Mouse (Mus musculus): ENCODE measurements around the gene Hist2h3c2. TPM values are rescaled to one million over a fixed set of nuclear protein-coding genes. Genes with fewer than 3 reads are reported as not detected.
A peak's percentile ranks its signal among the peaks of the same experiment; 100 is the strongest.
"Not testable (repeated sequence)": the region's sequence is repeated elsewhere in the genome, so short reads cannot be mapped to it uniquely, and the experiment has no call there.

Hist2h3c2 gene
- total RNA-seq, 2 experiments from 2014 or later = 79.1 to 93.5 TPM

DNA sequence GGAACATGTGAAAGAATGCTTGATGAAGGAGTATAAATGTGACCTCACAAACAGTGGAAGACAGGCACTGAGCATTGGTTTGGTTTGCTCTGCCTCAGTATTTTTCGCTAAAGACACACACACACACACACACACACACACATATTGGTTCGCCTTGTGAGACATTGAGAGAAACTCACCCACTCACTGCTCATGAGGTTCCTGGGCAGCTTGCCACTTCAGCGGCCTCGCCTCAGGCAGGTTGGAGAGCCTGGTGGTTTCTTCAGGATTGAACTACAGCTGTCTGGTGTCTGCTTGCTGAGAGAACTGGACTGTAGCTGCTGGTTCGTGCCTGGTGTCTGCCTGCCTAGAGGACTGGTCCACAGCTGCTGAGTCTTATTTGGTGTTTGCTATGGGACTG lies 21.3 kb upstream of the Hist2h3c2 start:
- no peak for DNase-seq

DNA sequence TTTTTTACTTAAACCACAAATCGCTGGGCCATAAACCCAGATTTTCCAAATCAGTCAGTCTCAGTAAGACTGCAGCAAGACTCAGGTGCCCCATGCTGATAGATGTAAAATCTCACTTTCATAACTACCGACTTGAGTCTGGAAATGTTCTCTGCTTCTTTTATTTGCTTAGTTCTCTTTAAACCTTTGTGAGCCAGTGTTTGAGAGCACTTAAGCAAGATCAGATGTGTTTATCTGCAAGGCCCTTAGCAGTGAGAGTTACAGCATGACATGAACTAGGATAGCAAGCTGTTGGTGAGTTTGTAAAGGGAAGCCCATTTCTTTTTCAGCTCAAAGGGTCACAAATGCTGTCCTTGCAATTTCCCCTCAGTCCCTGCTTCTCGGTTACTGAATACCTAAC lies 18.3 kb upstream of the Hist2h3c2 start:
- DNase-seq = no peak

DNA sequence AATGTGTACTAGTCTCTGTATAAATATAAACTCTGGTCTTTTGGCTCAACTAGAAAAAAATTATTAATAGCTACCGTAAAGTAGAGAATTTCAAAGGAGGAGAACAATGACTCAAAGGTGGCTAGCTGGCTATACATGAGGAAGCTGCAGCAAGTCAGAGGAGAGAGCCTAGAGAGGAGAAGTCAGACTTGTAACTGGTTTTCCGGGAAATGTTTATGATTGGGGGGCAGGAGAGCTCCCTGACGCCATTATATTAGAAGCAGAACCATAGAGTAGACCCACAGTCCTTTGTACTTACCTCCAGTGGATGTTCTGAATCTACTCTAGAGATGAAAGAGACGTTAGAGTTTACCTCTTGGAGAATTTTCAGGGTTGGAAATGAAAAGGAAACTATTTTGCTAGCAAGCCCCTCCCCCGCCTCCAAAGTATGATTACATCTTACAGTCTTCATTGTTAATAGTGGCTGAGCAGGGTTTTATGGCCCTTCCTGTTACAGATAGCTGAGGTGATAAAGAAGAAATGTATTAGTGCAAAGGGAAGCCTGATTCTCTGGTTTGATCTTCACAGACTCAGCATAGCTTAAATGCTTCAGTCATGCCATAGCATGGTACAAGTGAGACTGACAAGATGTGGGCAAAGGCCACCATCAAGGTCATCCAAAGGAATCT lies 17.1 kb upstream of the Hist2h3c2 start:
- no peak for DNase-seq

DNA sequence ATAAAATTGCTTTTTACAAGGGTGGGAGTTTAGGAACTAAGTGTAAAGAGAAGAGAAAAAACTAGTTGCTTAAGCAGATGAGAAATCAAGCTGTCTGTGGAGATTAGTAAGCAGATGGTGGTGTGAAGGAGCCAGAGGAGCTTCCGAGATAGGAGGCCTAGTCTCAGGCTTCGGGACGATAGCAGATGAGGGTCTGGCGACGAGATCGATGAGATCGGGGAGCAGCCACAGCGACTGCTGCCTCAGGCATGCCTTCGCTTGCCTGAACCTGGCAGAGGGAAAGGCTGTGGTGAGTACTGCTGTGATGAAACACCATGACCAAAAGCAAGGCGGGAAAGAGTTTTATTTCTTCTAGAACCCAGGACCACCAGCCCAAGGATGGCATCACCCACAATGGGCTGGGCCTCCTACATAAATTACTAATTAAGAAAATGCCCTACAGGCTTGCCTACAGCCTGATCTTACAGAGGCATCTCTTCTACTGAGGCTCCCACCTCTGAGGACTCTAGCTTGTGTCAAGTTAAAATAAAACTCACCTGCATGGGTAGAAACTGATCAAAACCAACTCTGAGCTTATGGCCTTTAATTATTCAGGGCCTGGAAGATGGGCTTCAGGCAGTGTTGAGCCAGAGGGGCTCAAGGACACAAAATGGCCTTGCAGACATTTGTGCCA lies 15.9 kb upstream of the Hist2h3c2 start:
- no peak for DNase-seq

- no peak for DNase-seq
These were observed 12.9 kb upstream of the Hist2h3c2 start for GRCm38 (mm10) chr3:96251787-96252186.

- no peak for DNase-seq
These were observed 12.0 kb upstream of the Hist2h3c2 start for GRCm38 (mm10) chr3:96250890-96251289.

DNA sequence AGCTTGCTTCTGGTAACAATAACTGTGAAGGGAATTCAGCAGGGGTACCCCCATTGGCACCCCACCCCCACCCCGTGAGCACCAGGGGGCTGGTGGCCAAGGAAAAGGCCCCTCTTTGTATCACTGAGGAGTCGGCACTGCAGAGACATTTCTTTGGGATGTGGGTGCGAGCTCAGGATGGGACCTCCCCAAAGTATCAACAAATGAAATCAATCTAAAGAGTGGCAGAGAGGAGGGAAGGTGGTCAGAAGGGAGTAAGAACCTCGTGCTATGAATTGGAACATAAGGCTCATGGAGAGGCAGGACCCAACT lies 10.1 kb upstream of the Hist2h3c2 start:
- DNase-seq = no peak

DNA sequence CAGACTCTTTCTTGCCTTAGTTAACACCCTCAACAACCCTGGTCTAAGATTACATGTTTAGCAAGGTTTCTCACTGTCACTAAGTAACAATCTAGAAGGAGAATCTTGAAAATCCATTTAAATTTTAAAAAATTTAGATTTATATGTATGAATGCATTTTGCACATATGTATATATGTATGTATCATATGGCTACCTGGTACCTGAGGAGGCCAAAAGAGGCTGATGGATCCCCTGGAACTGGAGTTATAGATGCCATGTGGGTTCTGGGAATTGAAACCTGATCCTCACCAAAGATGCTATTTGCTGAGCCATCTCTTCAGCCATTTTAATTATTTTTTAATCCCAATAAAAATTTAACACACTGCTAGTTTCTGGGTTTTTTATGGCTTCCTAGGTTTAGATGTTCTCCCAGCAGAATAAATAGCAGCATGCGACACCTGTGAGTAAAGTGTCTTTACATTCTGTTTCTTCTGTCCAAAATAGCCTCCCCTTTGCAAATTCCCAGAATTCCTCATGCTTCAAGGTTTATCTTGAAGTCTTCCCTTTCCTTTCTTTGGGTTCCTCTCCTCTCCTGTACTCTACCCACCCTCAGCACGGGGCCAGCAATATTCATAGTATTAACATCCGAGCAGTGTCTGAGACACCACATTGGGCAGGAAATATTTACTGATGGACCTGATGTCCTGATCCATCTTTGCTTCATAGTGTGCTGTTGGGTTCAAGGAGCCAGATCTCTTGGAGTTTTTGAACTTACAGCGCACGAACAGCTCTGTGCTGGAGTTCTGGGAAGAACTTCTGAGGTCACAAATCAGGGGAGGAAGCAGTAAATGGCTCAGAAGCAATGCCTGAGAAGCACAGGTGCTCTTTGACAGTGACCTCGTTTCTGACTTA lies 9.5 kb upstream of the Hist2h3c2 start:
- no peak for DNase-seq

GRCm38 (mm10) chr3:96247356-96248140 lies 8.6 kb upstream of the Hist2h3c2 start:
- DNase-seq = no peak

- DNase-seq = not testable (repeated sequence)
These were observed 7.5 kb upstream of the Hist2h3c2 start, which contains the start of gene Hist2h3c1 for GRCm38 (mm10) chr3:96246427-96246856. Gene Hist2h3c1 (plus strand): TSS chr3:96246685.

GRCm38 (mm10) chr3:96246018-96246417 lies 7.1 kb upstream of the Hist2h3c2 start:
- not testable (repeated sequence) for DNase-seq

DNA sequence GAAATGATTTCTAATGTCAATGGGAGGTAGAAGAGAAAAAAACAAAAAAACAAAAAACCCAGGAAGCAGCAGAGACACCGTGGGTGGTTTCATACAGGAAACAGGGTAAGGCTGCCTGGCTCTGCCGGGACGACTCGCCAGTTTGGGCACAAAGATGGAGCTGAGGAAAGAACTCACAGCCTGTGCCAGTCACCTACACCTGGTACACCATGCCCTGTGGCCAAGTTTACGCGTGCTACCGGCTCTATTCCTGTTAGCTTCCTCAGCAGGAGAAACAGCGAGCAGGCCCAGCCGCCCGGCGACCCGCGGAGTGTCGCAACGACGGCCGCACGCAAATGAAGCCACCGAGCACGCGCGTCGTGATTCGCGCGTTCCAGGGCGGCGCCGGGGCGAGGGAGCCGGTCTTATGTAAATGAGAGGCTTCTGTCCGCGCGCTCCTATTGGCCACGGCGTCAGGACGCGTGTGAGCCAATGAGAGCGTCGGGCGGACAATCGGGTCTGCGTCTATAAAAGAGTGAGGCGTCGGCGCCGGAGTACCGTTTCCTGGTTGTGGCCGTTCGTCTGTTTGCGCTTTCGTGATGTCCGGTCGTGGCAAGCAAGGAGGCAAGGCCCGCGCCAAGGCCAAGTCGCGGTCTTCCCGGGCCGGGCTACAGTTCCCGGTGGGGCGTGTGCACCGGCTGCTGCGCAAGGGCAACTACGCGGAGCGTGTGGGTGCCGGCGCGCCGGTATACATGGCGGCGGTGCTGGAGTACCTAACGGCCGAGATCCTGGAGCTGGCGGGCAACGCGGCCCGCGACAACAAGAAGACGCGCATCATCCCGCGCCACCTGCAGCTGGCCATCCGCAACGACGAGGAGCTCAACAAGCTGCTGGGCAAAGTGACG lies 6.3 kb upstream of the Hist2h3c2 start, which contains the start of gene Hist2h2aa1:
Gene Hist2h2aa1 (plus strand): TSS at position 495 of the 884 bp plus-strand sequence.
- peak; percentile 80 for DNase-seq

DNA sequence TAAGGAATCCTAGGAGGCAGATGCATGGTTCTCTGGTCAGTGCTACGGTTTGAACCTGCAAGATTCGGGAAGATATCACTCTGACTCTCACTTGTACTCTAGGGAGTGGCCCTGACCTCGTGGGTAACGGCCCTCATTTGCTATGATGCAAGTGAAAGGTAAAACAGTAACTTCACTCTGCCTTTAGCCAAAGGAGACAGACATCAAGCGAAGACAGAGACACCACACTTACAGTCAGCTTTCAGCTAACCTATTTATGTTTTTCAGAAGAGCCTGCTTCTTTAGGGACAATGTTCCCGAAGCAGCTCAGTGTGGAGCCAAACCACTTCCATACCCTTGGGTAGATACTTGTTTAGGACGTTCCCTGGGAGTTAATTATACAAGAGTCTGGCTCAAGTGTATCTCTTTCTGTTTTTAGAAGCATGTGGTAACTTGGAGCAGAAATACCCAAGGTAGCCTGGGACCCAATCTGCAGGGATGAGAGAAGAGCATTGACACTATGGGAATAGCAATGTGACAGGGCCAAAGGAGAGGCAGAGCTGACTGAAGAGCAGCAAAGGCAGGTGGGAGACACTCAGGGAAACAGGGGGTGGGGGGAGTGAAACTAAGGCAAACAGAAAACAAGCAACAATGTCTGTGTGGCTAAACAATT lies 5.1 kb upstream of the Hist2h3c2 start:
- DNase-seq = no peak

- DNase-seq = no peak
These were observed 1.9 kb upstream of the Hist2h3c2 start for GRCm38 (mm10) chr3:96240799-96241197.

GRCm38 (mm10) chr3:96239949-96240798 lies 1.2 kb upstream of the Hist2h3c2 start, which contains the start of gene Hist2h2aa2:
Gene Hist2h2aa2 (minus strand): TSS chr3:96240276.
- DNase-seq = peak; percentile 88

DNA sequence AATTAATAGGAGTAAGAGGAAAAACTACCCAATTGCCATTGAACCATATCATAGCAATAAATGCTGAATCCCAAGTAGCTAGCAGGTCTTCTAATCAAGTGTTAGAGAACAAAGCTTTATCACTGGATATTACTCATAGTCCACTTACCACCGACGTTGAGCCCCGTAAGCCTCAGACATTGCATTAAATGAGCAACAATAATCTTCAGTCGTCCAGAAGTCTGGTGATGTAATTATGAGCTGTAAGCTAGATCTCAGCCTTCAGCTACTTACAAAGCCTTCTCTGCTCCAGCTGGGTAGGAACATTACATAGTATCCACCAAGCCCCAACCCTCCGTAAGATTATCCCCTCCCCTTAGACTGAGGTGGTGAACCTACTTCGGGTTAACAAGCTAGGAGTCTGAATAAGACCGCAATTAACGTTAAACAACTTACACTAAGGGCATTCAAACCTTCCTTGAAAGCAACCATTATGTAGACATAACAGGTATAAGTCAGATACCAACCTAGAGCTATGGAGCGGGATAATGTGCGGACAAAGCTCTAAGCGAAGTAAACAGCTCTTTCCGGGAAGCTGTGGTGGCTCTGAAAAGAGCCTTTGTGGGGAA lies 919 bp downstream of the Hist2h3c2 start:
- DNase-seq = no peak

GRCm38 (mm10) chr3:96237335-96237903 lies 1.5 kb downstream of the Hist2h3c2 start:
- no peak for DNase-seq

DNA sequence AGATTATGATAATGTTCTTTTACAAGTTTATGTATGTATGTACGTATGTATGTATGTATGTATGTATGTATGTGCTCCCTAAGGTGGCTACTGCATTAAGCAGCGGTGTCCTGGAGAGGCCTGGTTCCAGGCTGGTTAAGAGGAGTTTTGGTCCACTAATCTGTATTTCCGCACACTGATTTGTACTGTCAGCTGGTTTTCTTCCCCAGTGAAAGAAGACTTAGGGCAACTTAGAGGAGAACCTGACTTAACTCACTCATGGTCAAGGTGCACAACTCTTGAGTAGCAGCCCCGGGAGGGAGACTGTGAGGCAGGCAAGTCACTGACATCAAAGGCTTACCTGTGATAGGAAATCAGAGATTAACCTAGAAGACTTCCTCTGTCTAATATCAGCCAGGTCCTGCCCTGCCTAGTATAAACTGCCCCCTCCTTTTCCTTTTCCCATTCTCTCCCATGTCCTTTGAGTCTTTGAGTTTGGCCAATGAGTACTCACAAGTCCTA lies 2.0 kb downstream of the Hist2h3c2 start:
- DNase-seq = no peak
